Mouse (Mus musculus) heart, adult 8-10 months (tissue): ENCODE measurements around the gene Tom1l2. TPM values are rescaled to one million over a fixed set of nuclear protein-coding genes. Genes with fewer than 3 reads are reported as not detected.
A peak's percentile ranks its signal among the peaks of the same experiment; 100 is the strongest.

Source experiments
- DNase-seq: peaks from one replicate; pipeline ENCODE4 v3.0.0; 2022; ENCODE audit warnings: low spot score
- total RNA-seq, 4 experiments: library from RNA; stranded (reverse); gene quantifications; 2 replicates each; pipeline ENCODE4 v1.2.4; 2022

Gene Tom1l2
- total RNA-seq, 4 experiments from 2014 or later = 121 to 134 (median 127) TPM

DNA sequence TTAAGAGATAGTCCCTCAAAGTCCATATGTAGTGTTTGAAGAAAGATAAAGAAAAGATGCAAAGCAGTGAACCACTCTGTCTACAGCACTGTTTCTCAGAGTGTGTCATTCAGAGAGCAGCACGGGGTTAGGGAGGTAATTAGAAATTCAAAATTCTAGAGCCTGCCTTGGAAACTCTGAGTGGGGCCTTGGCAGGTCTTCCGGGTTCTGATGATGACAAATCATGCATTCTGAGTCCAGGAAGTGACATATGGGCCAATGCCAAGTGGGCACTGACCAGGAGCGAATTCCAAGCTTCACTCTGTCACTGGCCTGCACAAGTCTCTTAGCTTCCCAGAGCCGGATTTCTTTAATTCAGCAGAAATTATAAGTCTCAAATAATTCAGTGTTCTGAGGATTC lies 6.2 kb downstream of the Tom1l2 start:
- DNase-seq = no peak

DNA sequence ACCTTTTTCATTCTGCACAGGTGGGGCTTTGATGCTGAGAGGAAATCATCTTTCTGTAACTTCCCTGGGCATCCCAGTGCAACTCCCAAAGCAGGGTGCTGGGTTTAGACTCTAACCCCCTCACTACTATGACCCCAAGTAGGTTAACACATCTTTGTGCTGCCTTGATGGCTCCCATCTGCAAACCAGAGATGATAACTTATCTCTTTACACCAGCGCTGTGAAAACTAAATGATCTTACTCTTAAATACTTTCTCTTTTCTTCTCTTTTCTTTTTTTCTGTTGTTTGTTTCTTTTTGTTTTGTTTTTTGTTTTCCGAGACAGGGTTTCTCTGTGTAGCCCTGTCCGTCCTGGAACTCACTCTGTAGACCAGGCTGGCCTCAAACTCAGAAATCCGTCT lies 6.8 kb downstream of the Tom1l2 start:
- no peak for DNase-seq

DNA sequence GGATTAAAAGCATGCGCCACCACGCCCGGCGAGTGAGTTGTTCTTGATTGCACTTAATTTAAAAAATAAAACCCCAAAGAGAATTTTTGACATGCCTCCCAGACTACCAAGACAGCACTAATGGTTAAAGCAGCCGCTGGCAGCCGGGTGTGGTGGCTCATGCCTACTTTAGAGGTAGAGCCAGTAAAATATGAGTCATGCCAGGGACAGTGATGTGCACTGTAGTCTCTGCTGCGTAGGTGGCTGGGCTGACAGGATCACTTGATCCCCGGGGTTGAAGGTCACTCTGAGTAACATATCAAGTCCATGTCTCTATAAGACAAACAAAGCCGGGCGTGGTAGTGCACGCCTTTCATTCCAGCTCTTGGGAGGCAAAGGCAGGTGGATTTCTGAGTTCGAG lies 13.3 kb downstream of the Tom1l2 start:
- no peak for DNase-seq

DNA sequence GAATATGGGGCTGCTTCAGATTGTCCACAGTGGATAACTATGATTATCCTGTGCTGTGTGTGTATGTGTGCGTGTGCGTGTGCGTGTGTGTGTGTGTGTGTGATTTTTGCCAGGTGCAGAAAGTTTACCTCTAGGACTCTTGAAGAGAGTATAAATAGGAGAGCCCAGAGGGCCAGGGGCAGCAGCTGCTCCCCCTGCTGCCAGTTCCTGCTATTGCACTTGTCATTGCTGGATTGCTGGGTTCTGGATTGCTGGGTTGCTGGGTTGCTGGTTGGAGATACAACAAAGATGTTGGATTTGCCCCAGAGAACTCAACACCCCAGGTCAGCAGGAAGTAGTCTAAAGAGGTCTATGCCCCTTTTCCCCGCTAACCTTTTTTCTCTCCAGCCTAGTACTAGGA lies 14.4 kb downstream of the Tom1l2 start:
- no peak for DNase-seq

DNA sequence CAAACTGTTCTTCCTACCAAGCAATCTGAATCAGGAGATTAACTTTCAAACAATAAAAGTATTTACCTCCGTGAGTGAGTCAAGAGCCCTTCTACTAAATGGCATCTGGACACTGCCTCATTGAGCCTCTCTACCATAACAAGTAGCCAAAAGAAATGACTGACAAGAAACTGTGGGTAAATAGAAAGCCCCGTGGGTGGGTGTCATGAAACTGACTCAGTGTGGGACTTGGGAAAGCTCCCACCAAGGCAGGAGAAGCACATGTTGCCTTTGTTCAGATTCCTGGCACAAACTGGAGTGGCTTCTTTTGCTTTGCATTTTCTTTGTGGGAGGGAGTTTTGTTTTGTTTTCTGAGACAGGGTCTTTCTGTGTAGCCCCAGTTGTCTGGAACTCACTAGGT lies 16.9 kb downstream of the Tom1l2 start:
- no peak for DNase-seq

DNA sequence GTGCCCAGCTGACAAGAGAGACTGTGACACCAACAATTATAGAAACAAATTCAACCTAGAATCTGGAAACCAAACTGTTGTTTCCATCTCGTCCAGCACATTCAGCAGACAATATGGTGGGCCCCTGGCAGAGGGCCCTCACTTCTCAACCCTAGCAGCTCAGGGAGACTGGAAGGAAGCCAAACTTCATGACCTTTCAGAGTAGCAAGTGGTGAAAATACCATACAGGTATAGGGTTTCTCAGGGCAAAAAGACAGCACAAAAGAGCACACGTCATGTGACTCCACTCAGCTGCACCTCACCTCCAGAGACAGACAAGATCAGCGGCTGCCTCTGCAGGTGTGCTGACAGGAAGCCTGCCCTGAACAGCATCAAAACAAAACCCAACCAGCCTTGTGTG lies 18.6 kb downstream of the Tom1l2 start:
- no peak for DNase-seq

DNA sequence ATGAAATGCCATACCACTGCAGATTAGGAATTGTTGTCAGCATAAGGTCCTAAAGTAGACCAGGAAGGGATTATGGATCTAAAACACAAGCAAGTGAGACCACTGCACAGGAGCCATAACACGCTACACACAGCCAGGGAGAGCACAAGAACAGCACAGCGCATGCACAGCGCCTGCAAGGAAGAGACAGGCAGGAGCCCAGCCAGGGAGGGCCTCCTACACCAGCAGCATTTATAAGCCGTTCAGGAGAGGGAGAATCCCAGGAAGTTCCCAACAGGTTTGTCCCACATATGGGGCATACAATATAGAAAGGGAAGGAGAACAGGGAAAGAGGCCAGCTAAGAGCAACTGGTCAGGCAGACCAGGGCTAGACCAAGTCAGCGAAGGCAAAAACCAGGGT lies 19.2 kb downstream of the Tom1l2 start:
- DNase-seq = no peak

DNA sequence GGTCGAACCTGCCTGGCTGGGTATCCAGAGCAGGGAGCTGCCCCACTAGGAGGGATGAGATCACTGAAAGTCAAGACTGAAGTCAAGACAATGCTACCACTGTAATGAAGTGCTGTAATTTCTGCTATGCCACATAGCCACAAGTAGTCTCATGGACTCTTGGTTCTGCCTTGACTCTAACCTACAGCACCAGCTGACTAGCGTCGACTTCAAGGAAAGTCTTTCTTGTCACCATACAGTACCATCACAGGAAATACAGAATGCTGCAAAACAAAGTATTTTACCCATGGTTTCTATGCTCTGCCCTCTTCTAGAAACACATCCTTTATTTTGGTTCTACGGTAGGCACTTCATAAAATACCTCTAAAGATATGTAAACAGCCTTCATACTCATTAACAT lies 22.2 kb downstream of the Tom1l2 start:
- no peak for DNase-seq

DNA sequence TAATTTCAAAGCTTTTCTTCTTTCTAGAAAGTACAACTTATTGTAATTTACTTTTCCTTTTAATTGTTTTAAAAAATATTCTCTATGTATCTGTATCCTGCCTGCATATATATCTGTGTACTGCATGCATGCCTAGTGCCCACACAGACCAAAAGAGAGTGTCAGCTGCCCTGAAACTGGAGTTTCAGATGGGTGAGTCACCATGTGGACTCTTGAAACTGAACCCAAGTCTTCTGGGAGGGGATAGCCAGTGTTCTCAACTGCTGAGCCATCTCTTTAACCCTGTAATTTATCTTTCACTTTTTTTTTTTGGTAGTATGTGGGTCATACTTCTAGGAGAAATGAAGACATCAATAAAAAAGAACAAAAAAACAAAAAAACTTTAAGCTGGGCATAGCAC lies 29.0 kb downstream of the Tom1l2 start:
- no peak for DNase-seq

DNA sequence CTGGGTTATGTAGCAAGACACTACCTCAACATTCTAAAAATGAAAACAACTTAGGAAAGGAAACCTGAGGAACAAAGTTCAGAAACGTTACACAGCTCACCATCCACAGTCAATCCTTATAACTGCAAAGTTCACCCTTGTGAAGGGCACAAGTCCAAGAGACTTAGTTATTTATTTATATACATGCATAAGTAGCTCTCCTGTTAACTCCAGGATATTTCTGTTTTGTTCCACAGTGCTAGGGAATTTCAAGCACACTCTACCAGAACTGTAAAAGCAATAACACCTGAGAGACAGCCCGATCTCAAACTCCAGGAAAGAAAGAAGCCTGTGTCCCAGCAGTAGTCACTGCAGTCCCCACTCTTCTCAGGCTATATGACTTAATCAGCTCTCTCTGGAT lies 31.3 kb downstream of the Tom1l2 start:
- no peak for DNase-seq

DNA sequence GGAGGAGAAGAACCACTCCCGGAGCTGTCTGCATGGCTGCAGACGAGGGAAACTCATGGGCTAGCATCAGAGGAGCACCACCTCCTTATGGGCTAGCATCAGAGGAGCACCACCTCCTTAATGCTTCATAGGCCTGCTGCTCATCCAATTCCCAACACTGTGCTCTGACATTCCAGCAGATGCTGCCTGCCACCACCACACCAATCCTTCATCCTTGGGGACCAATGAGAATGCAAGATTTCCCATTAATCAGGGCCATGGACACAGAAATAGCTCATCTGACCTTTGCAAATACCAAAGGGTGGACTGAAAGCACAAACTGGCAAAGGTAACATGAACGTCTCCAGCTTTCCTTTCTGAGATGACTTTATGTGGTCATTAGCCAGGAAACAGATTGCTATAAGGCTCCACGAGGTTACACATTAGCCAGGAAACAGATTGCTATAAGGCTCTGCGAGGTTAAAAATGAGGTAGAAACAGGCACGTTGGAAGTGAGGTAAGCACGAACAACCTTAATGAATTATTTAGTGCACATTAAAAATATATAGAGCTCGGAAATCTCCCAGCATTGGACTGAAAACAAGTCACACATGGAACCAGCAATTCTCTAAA lies 32.2 kb downstream of the Tom1l2 start:
- no peak for DNase-seq

DNA sequence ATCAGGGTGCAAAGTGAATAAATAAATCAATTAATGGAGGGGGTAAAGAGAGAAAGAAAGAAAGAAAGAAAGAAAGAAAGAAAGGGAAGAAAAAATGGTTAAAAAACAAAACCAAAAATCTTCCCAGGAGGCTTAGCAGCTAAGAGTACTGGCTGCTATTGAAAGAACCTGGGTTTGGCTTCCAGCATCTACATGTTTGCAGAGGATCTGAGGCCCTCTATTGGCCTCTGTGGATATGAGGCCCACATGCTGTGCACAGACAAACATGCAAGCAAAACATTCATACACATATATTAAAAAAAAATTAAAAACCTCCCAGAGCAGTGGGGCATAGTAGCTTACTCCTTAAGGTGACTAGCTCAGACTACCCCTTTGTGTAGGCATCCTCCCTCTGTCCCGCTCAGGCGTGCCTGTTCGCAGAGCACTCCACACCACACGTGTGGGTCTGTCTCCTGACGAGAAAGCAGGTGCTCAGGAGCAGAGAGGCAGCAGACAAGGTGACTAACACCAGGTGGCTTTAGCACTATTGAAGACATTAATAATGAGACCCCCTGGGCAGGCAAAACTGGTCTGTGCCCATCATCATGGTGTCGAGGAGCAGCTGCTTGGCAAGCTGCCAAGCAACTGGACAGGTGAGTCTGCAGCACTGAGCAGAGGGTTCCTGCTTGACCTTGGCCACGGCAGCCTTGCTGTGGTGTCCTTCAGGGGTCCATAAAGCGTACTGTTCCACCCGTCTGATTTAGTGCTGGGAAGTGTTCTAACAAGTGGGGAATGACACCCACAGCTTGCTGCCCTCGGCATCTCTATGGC lies 33.2 kb downstream of the Tom1l2 start:
- DNase-seq = no peak

DNA sequence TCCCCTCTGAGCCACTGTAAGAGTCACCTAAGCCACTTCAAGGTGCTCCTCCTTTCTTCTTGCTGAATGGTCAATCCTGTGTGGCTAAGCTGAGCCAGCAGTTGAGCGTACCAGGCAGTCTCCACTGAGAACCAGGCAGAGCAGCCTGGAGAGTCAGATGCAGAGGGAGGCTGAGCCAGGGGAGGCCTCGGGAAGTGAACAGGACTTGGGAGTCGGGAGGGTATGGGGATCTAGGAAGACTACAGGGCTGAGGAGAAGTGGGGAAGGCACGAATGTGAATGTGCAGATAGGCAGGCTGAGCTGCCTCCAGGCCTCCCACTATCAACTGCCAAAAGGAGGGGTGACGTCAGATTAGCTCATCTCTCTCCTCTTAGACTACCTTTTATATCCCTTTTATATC lies 34.0 kb downstream of the Tom1l2 start:
- no peak for DNase-seq

DNA sequence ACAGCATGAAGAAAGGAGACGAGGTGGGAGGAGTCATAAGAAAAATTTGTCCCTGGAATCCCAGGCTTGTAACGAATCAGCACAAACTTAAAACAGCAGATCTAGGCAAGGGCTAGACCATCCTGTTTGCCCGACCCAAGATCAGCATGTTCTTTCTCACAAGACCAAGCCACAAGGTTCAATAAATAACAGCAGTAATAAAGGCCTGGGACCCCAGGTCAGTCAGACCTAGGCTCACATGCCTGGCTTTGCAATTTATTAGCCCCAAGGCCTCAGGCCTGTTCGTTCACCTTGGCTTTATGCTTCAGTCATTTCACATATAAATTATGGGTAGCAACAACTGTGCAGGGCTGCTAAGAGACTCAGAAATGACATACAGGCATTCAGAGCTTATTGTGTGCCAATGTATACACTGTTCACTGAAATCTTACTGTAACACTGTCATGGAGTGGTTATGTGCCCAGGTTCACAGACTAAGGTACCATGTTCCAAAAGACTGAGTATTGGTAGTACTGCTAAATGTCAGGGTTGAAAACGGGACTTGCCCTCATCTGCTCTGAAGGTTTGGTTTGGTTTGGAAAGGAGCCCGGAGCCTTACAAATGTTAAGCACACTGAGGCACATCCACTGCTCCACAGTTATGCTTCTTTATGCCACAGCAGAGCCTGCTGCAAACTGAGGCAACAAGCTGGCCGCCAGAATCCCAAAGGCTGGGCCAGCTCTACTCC lies 35.2 kb downstream of the Tom1l2 start:
- DNase-seq = no peak

DNA sequence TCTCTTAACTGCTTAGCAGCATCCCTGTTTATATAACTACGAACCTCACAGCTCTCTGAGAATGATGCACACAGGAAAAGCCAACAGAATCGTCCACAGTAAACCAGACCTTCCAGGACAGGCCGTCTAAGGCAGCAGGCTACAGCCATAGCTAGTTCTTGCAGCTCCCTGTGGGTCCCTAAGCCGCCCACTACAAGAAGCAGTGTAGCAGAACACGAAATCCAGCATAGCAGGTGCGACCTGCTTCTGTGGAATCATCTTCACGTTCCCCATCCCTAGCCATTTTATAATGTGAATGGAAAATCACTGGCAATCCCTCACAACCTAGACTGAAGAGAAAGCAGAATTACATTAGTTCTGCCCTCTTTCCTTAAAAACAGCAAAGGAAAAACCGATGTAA lies 35.8 kb downstream of the Tom1l2 start:
- no peak for DNase-seq

DNA sequence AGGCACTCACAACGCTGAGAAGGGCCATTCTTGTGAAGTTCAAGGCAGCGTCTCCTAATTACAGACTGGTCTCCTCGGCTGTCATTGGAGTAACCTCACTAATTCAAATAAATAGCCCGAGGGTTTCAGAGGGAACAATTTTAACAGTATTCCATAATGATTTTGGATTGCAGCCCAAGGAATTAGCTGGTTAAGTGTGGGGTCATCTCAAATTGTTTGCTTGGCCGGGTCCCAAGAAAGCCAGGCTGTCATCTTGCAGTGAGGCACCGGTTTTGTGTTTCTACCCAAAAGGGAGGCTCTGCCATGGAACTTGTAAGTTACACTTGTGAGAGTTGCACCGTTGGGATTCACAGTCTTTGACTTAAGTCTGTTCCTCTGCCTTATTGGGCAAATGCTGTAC lies 36.5 kb downstream of the Tom1l2 start:
- no peak for DNase-seq

DNA sequence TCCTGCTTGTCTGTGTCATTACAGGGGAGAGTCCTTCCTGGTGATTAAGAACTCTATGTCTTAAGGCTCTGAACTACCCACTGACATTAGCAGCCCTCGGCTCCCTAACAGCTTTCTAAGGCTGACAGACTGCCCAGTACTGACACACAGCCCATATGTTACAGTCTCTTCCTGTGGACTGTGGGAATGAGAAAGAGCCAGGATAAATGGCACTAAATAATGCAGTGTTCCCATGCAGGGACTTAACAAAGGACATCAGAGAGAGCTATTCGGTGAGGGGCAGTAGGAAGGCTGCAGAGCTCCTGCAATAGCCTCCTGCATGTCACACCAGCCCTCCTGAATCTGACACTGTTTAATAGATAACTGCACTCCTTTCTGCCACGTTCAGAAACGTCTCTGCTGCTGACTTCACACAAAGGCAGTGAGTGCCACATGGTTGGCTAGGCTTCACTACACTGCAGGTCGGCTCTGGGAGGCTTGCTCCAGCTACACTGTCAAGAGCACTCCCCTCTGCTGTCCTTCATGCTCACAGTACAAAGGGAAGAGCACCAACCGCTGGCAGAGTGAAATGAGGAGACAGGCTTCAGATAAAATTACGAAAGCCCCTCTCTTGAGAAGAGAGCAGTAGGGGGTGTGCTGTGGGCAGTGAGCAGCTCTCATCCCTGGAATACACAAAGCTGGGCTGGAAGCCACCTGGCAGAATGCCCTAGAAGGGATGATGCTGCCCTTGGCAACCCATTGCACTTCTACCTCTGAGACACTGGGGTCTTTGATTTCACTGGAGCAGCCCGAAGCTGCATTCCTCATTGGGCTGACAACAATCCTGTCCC lies 41.5 kb downstream of the Tom1l2 start:
- DNase-seq = peak; percentile 58

DNA sequence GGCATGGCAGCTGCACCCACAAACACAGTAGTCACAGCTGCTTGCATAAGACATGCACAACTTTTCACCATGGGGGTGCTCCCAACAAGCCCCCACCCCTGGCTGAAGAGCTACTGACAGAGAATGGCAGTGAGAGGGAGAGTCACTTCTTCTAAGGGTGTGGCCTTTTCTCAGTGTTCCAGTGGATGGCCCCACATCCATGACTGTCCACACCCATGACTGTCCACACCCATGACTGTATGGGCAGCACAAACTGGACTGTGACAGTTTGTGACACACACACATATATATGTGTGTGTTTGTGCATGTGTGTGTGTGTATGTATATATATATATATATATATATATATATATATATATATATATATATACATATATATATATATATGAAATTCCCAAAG lies 42.8 kb downstream of the Tom1l2 start:
- no peak for DNase-seq

DNA sequence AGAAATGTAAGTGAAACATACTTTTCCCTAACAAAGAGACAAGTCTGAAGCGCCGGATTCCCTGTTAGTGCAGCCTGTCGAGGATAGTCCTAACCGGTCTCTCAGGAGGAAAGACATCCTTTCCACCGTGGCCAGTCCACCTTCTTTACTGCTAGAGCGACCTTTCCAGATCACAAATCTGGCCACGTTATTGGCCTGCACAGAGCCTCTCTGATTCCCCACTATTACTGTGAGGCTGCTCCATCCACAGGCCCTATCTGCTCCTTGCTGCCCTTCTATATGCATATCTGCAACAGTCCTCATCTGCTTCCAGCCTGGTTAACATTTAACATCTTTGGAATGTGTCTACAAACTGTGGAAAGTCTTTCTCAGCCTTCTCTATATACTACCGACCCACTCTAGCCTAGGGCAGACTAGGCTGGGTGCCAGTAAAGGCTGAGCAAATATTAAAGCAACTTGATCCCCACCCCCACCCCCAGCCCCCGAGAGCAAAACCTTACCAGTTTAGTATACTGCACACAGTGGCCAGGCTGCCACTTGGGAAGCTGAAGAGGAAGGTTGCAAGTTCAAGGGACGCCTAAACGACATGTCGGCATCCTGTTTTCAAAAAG lies 44.1 kb downstream of the Tom1l2 start:
- DNase-seq = no peak

DNA sequence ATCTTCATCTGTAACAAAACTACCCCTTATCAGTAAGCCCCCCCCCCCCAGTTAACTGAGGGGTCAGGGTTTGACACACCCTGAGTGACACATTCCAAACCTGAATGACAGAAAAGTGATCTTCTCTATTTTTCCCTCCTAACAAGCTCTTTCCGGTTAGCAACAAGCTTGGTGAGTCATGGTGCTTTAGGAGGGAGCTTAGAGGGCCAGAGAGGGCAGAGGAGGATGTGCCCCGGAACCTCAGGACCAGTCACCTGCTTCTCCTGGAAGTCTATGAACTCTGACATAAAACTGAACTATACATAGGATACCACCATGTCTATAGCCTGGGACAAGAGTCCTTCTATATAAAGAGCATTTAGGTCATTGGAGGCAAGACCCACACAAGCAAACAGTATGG lies 44.6 kb downstream of the Tom1l2 start:
- no peak for DNase-seq

DNA sequence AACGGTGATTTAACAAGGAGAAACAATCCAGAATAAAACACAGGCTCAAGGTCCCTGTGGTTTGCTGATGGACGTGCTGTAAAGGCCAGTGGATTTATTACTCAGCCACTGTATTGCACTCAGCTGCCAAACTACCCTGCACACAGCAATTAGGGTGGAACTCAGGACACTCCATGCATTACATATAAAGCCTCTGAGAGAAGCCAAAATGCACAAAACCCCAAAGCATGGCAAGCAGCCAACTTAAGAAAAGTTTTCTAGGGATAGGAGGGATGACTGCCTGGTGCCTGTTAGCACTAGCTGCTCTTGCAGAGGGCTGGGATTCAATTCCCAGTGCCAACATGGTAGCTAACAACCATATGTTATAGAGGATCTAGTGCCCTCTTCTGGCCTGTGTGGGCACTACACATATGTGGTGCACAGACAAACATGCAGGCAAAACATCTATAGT lies 45.3 kb downstream of the Tom1l2 start:
- no peak for DNase-seq

DNA sequence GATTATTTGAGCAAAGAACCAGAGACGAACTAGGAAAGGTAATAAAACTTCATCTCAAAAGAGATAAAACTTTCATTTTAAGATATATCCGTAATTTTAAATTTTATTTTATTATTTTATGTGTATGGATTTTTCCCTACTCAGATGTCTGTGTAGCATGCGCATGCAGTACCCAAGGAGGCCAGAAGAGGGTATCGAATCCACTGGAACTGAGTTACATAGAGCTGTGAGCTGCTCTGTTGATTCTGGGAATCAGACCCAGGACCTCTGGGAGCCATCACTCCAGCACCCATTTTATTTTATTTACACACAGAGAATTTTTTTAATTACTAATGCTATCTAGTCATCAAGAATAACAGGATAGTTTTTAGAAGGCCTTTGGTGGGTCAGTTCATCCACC lies 45.9 kb downstream of the Tom1l2 start:
- no peak for DNase-seq
